Mouse (Mus musculus) limb, embryonic 13.5 days (tissue): ENCODE data around the gene Ddx1. TPM values are rescaled to one million over a fixed set of nuclear protein-coding genes. Genes with fewer than 3 reads are reported as not detected.

Source experiments
- ATAC-seq: fragments of 200-750 bp; cut with Nextera tagmentation; 2 replicates; pipeline ENCODE4 v1.8.0; 2017; ENCODE audit warnings: low read depth, moderate number of reproducible peaks, moderate TSS enrichment; ENCODE audit not compliant: low FRiP score
- H3K27ac ChIP-seq: fragments of 300-500 bp; sonication (generic); 2 replicates; pipeline ENCODE4 v1.5.1; 2015; ENCODE audit warnings: inconsistent platforms, mild to moderate bottlenecking, moderate library complexity
- H3K27me3 ChIP-seq: fragments of 300-500 bp; sonication (generic); 2 replicates; pipeline ENCODE4 v1.6.1; 2015; ENCODE audit warnings: mild to moderate bottlenecking, inconsistent platforms
- H3K36me3 ChIP-seq: fragments of 300-500 bp; sonication (generic); 2 replicates; pipeline ENCODE4 v1.6.1; 2015; ENCODE audit warnings: inconsistent platforms, mild to moderate bottlenecking, moderate library complexity
- H3K4me1 ChIP-seq: fragments of 300-500 bp; sonication (generic); 2 replicates; pipeline ENCODE4 v1.6.1; 2015; ENCODE audit warnings: inconsistent platforms
- H3K4me2 ChIP-seq: fragments of 300-500 bp; sonication (generic); replicated peaks from 2 replicates; pipeline ENCODE4 v1.6.1; 2015; ENCODE audit warnings: inconsistent platforms, mild to moderate bottlenecking, moderate library complexity
- H3K4me3 ChIP-seq: fragments of 300-500 bp; sonication (generic); 2 replicates; pipeline ENCODE4 v1.5.1; 2015; ENCODE audit warnings: moderate library complexity, mild to moderate bottlenecking, inconsistent platforms
- H3K9ac ChIP-seq: fragments of 300-500 bp; sonication (generic); 2 replicates; pipeline ENCODE4 v1.6.1; 2015; ENCODE audit warnings: mild to moderate bottlenecking, inconsistent platforms
- H3K9me3 ChIP-seq: fragments of 300-500 bp; sonication (generic); 2 replicates; pipeline ENCODE4 v1.6.1; 2016; ENCODE audit warnings: inconsistent platforms
- WGBS: fragments of 180-500 bp; shearing (Covaris S2); methylation state at CpG from one replicate; pipeline ENCODE4 v1.1.7; 2015; 5-methylcytosine and 5-hydroxymethylcytosine counted together
- polyA plus RNA-seq: library from polyadenylated mRNA; unstranded; fragments of >200 nt; fragmentation: Nextera tagmentation; extraction: Ambion mirVana; gene quantifications from 2 replicates; pipeline ENCODE4 v1.2.1, GENCODE M21; 2015

Gene Ddx1
- polyA plus RNA-seq, 1 experiment from 2014 or later, result 153 TPM

DNA sequence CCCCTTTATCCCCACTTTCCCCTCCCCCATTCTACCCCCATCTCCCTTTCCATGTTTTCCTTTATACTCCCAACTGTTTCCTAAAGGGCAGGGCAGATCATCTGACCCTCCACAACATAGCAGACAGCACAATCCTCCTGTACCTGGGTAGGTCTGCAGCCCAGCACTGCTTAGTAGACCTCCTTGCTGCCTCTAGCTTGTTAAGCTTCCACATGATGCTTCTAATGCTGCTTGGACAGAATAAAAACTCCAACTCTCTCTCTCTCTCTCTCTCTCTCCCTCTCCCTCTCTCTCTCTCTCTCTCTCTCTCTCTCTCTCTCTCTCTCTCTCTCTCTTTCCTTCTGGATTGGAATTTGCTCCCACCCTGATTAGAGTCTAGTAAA, 68.7 kb downstream of the Ddx1 start:
- H3K27ac ChIP-seq, result peak overlapping the region; percentile 65; the same call in 1 of the 2 replicates
- no peak overlapping the region for H3K4me2 ChIP-seq
- 0 out of 2 replicates have a peak overlapping the region, but pooled peaks have one; percentile 35 for H3K9ac ChIP-seq
- H3K27me3 ChIP-seq, result peaks cover 15% of the 10 kb centered on the region
- H3K36me3 ChIP-seq, result no peaks in the 10 kb centered on the region
- H3K4me1 ChIP-seq, result peaks cover 73% of the 10 kb centered on the region
- ATAC-seq, result no peak
- H3K9me3 ChIP-seq, result no peaks in the 10 kb centered on the region
- H3K4me3 ChIP-seq, result no peak overlapping the region

DNA sequence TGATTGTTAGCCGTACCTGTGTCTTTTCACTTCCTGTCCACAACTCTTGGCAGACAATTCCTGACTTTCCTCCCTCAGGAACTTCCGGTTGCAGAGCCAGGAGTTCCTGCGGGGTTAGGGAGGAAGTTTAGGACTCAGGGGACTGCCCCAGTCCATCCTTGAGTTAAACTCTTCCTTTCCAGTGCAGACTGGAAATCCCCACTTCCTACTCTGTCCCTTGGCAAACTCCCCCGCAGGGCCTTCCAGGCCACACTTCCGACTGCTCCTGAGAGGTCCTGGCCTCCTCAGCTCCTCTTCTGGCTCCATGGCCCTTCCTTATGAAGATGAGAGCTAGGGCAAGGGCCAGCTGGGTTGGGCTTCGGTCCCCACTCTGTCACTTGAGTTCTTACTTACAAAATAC, 71.4 kb downstream of the Ddx1 start:
- Histone ChIP-seq H3K27me3 (peaks cover 4% of the 10 kb centered on the region), H3K27ac (no peak overlapping the region), H3K9me3 (no peaks in the 10 kb centered on the region), H3K4me3 (no peak overlapping the region), H3K4me1 (peaks cover 72% of the 10 kb centered on the region), H3K9ac (no peak overlapping the region), H3K4me2 (no peak overlapping the region), H3K36me3 (no peaks in the 10 kb centered on the region)
- ATAC-seq, result no peak
- 72% methylated on average over 6 of the region's 6 CpGs for WGBS

DNA sequence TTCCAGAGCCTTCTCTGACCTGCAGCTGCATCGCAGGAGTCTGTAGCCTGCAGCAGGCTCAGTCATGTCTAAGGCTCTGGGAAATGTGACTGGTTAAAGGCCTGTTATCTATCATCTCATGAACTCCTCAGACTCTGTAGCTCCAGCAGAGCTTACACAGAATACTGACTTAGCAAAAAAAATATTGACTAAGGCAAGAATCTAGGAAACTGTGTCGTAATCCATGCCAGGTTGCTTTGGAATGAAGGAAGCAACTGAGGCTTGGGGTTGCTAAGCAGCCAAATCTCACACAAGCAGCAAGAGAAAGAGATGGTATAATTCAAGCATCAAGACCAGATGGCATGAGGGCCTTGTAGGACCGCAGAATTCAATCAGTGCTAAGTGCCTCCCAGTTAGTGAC, 72.1 kb downstream of the Ddx1 start:
- no peak overlapping the region for H3K4me2 ChIP-seq
- 36% methylated on average over 3 of the region's 3 CpGs for WGBS
- no peaks in the 10 kb centered on the region for H3K36me3 ChIP-seq
- no peak overlapping the region; the same call in 1 of the 2 replicates for H3K27ac ChIP-seq
- peaks cover 65% of the 10 kb centered on the region for H3K4me1 ChIP-seq
- H3K9me3 ChIP-seq, result no peaks in the 10 kb centered on the region
- no peak overlapping the region for H3K9ac ChIP-seq
- no peaks in the 10 kb centered on the region; the same call in 1 of the 2 replicates for H3K27me3 ChIP-seq
- ATAC-seq, result no peak
- no peak overlapping the region for H3K4me3 ChIP-seq

DNA sequence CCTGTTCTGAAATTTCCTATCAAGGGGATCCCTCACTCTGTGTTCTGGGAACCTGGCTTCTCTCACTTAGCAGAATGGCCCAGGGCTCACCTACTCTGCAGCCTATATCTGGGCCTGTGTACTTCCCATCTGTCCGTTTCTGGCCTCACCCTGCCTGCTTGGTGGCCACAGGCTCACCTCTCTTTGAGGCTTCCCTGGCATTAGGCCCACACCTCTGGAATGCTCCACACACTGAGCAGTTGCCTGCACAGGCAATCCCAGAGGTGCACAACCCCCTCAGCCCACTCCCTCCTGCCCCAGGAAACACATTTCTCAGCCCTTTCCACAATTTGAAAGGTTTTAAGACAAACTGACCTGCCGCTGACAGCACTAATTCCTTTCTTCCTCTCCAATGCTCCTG, 72.9 kb downstream of the Ddx1 start:
- no peaks in the 10 kb centered on the region for H3K36me3 ChIP-seq
- no peak overlapping the region for H3K4me3 ChIP-seq
- no peak for ATAC-seq
- H3K9ac ChIP-seq, result peak overlapping the region; percentile 39; the same call in 1 of the 2 replicates
- H3K4me1 ChIP-seq, result peaks cover 57% of the 10 kb centered on the region
- peak overlapping the region; percentile 61; the same call in 1 of the 2 replicates for H3K27ac ChIP-seq
- no peak overlapping the region for H3K4me2 ChIP-seq
- 13% methylated on average over 2 of the region's 2 CpGs for WGBS
- H3K9me3 ChIP-seq, result no peaks in the 10 kb centered on the region
- H3K27me3 ChIP-seq, result no peaks in the 10 kb centered on the region; the same call in 1 of the 2 replicates

DNA sequence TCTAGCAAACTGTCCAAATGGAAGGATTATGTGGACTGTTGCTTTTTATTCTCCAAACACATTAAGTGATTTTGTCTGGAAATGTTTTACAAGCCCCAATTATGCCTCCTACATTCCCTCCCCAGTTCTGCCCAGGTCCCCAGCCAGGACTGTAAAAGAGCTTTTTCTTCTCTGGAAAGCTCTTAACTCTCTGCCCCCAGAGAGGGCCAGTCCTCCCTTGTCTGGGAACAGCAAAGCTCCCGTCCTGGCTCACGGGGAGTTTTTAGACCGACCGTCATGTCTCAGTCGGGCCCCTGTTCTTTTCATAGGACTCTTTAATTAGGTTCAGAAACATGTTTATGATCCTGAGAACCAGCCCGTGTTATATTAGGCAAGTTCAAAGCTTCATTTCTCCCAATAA, 75.0 kb downstream of the Ddx1 start:
- WGBS, result 15% methylated on average over 6 of the region's 6 CpGs
- no peak overlapping the region for H3K9ac ChIP-seq
- peak; percentile 83 for ATAC-seq
- no peaks in the 10 kb centered on the region for H3K9me3 ChIP-seq
- no peak overlapping the region for H3K4me3 ChIP-seq
- H3K4me1 ChIP-seq, result peaks cover 45% of the 10 kb centered on the region
- 0 out of 2 replicates have a peak overlapping the region, but pooled peaks have one; percentile 4 for H3K4me2 ChIP-seq
- no peaks in the 10 kb centered on the region; the same call in 1 of the 2 replicates for H3K27me3 ChIP-seq
- H3K27ac ChIP-seq, result peak overlapping the region; percentile 29; the same call in 1 of the 2 replicates
- no peaks in the 10 kb centered on the region for H3K36me3 ChIP-seq

DNA sequence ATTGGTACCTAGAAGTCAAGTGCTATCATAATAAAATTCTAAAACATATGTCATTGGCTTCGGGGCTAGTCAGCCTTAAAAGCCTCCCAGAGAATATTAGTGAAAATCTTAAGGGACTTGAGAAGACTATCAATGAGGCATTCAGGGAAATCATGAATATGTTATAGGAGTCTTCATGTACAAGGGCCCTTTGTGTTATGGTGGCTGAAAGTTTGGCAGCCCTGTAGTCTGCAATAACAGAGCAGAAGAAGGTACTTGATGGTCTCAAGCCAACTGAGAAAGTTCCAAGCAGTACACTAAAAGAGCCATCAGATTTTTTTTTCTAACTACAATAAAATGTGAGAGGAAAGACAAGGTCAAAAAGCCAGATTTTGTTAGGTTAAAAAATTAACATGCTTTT, 80.9 kb downstream of the Ddx1 start:
- 67% methylated on average over 1 of the region's 1 CpGs for WGBS
- Histone ChIP-seq H3K27ac (no peak overlapping the region), H3K4me2 (no peak overlapping the region), H3K27me3 (0 out of 2 replicates have a peak, but pooled peaks cover 4% of the 10 kb centered on the region), H3K4me1 (peaks cover 7% of the 10 kb centered on the region), H3K36me3 (no peaks in the 10 kb centered on the region), H3K4me3 (no peak overlapping the region), H3K9ac (no peak overlapping the region), H3K9me3 (no peaks in the 10 kb centered on the region)
- no peak for ATAC-seq

DNA sequence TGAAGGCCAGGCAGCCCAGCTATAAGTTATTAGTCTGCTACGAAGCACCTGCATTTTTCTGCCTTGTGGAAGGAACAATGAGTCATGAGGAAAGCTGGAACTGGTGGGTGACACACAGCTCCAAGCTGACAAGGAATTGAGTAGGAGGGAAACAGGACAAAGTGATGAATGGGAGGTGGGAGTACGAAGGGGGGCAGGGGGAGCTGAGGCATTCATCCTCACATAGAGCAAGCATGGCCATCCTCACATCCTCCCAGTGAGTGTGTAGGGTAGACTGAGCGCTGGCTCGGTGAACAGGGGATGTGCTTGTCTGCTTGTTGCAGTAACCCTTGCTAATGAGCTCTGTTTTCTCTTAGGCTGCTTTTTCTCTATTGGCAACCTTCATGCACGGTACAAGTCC, 81.9 kb downstream of the Ddx1 start:
- WGBS, result 85% methylated on average over 5 of the region's 5 CpGs
- 0 out of 2 replicates have a peak, but pooled peaks cover 7% of the 10 kb centered on the region for H3K27me3 ChIP-seq
- ATAC-seq, result no peak

More for the DNA sequence above, 81.9 kb downstream of the Ddx1 start:
- Histone ChIP-seq H3K27ac (no peak overlapping the region), H3K36me3 (no peaks in the 10 kb centered on the region), H3K4me2 (no peak overlapping the region), H3K4me1 (peaks cover 3% of the 10 kb centered on the region; the same call in 1 of the 2 replicates), H3K9me3 (no peaks in the 10 kb centered on the region), H3K9ac (no peak overlapping the region), H3K4me3 (no peak overlapping the region)

Other genes with a start within 250 kb of the Ddx1 start
- 15.9 and 16.7 TPM in 2 replicates for gene Nbas, start 19.9 kb upstream of the Ddx1 start, polyA plus RNA-seq